Mouse (Mus musculus) intestine, postnatal 0 days (tissue): ENCODE results near the gene Gp5. TPM values are rescaled to one million over a fixed set of nuclear protein-coding genes. Genes with fewer than 3 reads are reported as not detected.

ENCODE experiments used
- ATAC-seq: fragments of 200-750 bp; cut with Nextera tagmentation; 2 replicates; pipeline ENCODE4 v1.8.0; 2017; ENCODE audit warnings: mild to moderate bottlenecking, moderate TSS enrichment, moderate library complexity
- H3K27ac ChIP-seq: fragments of 300-500 bp; sonication (generic); 2 replicates; pipeline ENCODE4 v1.5.1; 2014; ENCODE audit warnings: mild to moderate bottlenecking, low read depth, low read length, moderate library complexity
- H3K27me3 ChIP-seq: fragments of 300-500 bp; sonication (generic); replicated peaks from 2 replicates; pipeline ENCODE4 v1.6.1; 2014; ENCODE audit warnings: low read length, mixed read lengths; ENCODE audit not compliant: control insufficient read depth, insufficient read depth
- H3K36me3 ChIP-seq: fragments of 300-500 bp; sonication (generic); 2 replicates; pipeline ENCODE4 v1.6.1; 2014; ENCODE audit warnings: mild to moderate bottlenecking, moderate library complexity; ENCODE audit not compliant: control insufficient read depth, insufficient read depth
- H3K4me1 ChIP-seq: fragments of 300-500 bp; sonication (generic); replicated peaks from 2 replicates; pipeline ENCODE4 v1.6.1; 2014; ENCODE audit warnings: antibody characterized with exemption, low read length, mixed read lengths; ENCODE audit not compliant: control insufficient read depth, insufficient read depth
- H3K4me2 ChIP-seq: fragments of 300-500 bp; sonication (generic); replicated peaks from 2 replicates; pipeline ENCODE4 v1.6.1; 2014; ENCODE audit warnings: low read depth, mild to moderate bottlenecking, moderate library complexity
- H3K4me3 ChIP-seq: fragments of 300-500 bp; sonication (generic); 2 replicates; pipeline ENCODE4 v1.5.1; 2014; ENCODE audit warnings: low read depth, low read length
- H3K9ac ChIP-seq: fragments of 300-500 bp; sonication (generic); 2 replicates; pipeline ENCODE4 v1.6.1; 2014; ENCODE audit warnings: mild to moderate bottlenecking, low read depth, low read length
- H3K9me3 ChIP-seq: fragments of 300-500 bp; sonication (generic); 2 replicates; pipeline ENCODE4 v1.6.1; 2016; ENCODE audit warnings: mixed run types; ENCODE audit not compliant: control insufficient read depth
- CTCF ChIP-seq: sonication (generic); IDR thresholded peaks from 2 replicates; pipeline ENCODE4 v1.5.1; 2016; ENCODE audit warnings: low read depth, mild to moderate bottlenecking, control low read depth, antibody characterized with exemption, moderate library complexity
- WGBS: fragments of 180-500 bp; shearing (Covaris S2); extraction: QIAGEN DNeasy Blood & Tissue Kit; methylation state at CpG from one replicate; pipeline ENCODE4 v1.1.7; 2014; 5-methylcytosine and 5-hydroxymethylcytosine counted together
- polyA plus RNA-seq: library from polyadenylated mRNA; unstranded; fragments of >200 nt; fragmentation: Nextera tagmentation; extraction: Ambion mirVana; gene quantifications from 2 replicates; pipeline ENCODE4 v1.2.1, GENCODE M21; 2015

Gp5 gene
- polyA plus RNA-seq, 1 experiment from 2014 or later = 0.13 TPM

GRCm38 (mm10) chr16:30307961-30308615 lies 2.5 kb downstream of the Gp5 start:
- no peak overlapping the region for H3K27ac ChIP-seq
- peaks cover 7% of the 10 kb centered on the region; the same call in 1 of the 2 replicates for H3K4me1 ChIP-seq
- no peaks in the 10 kb centered on the region for H3K36me3 ChIP-seq
- peak overlapping the region; percentile 54 for H3K4me3 ChIP-seq
- H3K4me2 ChIP-seq = peak overlapping the region; percentile 97
- no peak for TF ChIP-seq CTCF
- no peaks in the 10 kb centered on the region for H3K9me3 ChIP-seq
- 23% methylated on average over 29 of the region's 29 CpGs for WGBS
- H3K27me3 ChIP-seq = peaks cover 18% of the 10 kb centered on the region
- no peak; the same call in 1 of the 2 replicates for ATAC-seq
- H3K9ac ChIP-seq = no peak overlapping the region

- Histone ChIP-seq H3K9ac (no peak overlapping the region), H3K27ac (no peak overlapping the region), H3K27me3 (peaks cover 18% of the 10 kb centered on the region), H3K4me1 (peaks cover 7% of the 10 kb centered on the region; the same call in 1 of the 2 replicates), H3K9me3 (no peaks in the 10 kb centered on the region), H3K36me3 (no peaks in the 10 kb centered on the region), H3K4me2 (no peak overlapping the region), H3K4me3 (no peak overlapping the region)
- no peak for TF ChIP-seq CTCF
- no peak for ATAC-seq
- WGBS = 60% methylated on average over 12 of the region's 12 CpGs
Observed at GRCm38 (mm10) chr16:30307306-30307705, 3.3 kb downstream of the Gp5 start.

- H3K4me1 ChIP-seq = peaks cover 7% of the 10 kb centered on the region; the same call in 1 of the 2 replicates
Observed at GRCm38 (mm10) chr16:30306102-30306501, 4.5 kb downstream of the Gp5 start.

GRCm38 (mm10) chr16:30304236-30304635 lies 6.3 kb downstream of the Gp5 start:
- no peak for TF ChIP-seq CTCF
- peaks cover 24% of the 10 kb centered on the region for H3K27me3 ChIP-seq
- no peak overlapping the region for H3K27ac ChIP-seq
- no peaks in the 10 kb centered on the region for H3K36me3 ChIP-seq
- H3K9me3 ChIP-seq = no peaks in the 10 kb centered on the region
- H3K9ac ChIP-seq = no peak overlapping the region
- ATAC-seq = no peak
- H3K4me3 ChIP-seq = no peak overlapping the region
- H3K4me1 ChIP-seq = 0 out of 2 replicates have a peak, but pooled peaks cover 3% of the 10 kb centered on the region
- H3K4me2 ChIP-seq = no peak overlapping the region
- 49% methylated on average over 5 of the region's 5 CpGs for WGBS

More at GRCm38 (mm10) chr16:30306102-30306501, 4.5 kb downstream of the Gp5 start:
- Histone ChIP-seq H3K27me3 (peaks cover 18% of the 10 kb centered on the region), H3K36me3 (no peaks in the 10 kb centered on the region), H3K4me3 (no peak overlapping the region), H3K4me2 (no peak overlapping the region), H3K27ac (no peak overlapping the region), H3K9ac (no peak overlapping the region), H3K9me3 (no peaks in the 10 kb centered on the region)
- no peak for ATAC-seq
- WGBS = 93% methylated on average over 4 of the region's 4 CpGs
- no peak for TF ChIP-seq CTCF

GRCm38 (mm10) chr16:30303411-30303810 lies 7.2 kb downstream of the Gp5 start:
- TF ChIP-seq CTCF = no peak
- H3K27ac ChIP-seq = no peak overlapping the region
- 63% methylated on average over 2 of the region's 2 CpGs for WGBS

GRCm38 (mm10) chr16:30302686-30303085 lies 7.9 kb downstream of the Gp5 start:
- Histone ChIP-seq H3K27me3 (peaks cover 14% of the 10 kb centered on the region), H3K9ac (no peak overlapping the region), H3K36me3 (no peaks in the 10 kb centered on the region), H3K4me3 (no peak overlapping the region), H3K27ac (no peak overlapping the region), H3K4me1 (no peaks in the 10 kb centered on the region), H3K4me2 (no peak overlapping the region), H3K9me3 (no peaks in the 10 kb centered on the region)
- WGBS = 85% methylated on average over 6 of the region's 6 CpGs
- no peak for ATAC-seq
- no peak for TF ChIP-seq CTCF

More at GRCm38 (mm10) chr16:30303411-30303810, 7.2 kb downstream of the Gp5 start:
- Histone ChIP-seq H3K27me3 (peaks cover 21% of the 10 kb centered on the region), H3K36me3 (no peaks in the 10 kb centered on the region), H3K9me3 (no peaks in the 10 kb centered on the region), H3K9ac (no peak overlapping the region), H3K4me2 (no peak overlapping the region), H3K4me3 (no peak overlapping the region), H3K4me1 (0 out of 2 replicates have a peak, but pooled peaks cover 3% of the 10 kb centered on the region)
- no peak for ATAC-seq
